Mouse (Mus musculus): ENCODE results near the gene Snx18.

GRCm38 (mm10) chr13:113663151-113663779 lies 44.9 kb upstream of the Snx18 start, which contains the start of gene Hspb3:
- no peak for TF ChIP-seq MYOG (IDR thresholded peaks at IDR 0.05; ENCODE audit: control insufficient read depth, extremely low read depth, insufficient read length)
- no peak for TF ChIP-seq CTCF (IDR thresholded peaks at IDR 0.05; ENCODE audit: control insufficient read depth, insufficient read depth, insufficient read length)
- TF ChIP-seq CEBPB (IDR thresholded peaks at IDR 0.05; ENCODE audit: low read depth): no peak
